Mouse (Mus musculus) thymus, adult 2 months (tissue): ENCODE data around the gene Washc1. TPM values are rescaled to one million over a fixed set of nuclear protein-coding genes. Genes with fewer than 3 reads are reported as not detected.

ENCODE experiments used
- DNase-seq: peaks from one replicate; pipeline ENCODE4 v3.0.0; 2021
- H3K27ac ChIP-seq: fragments of 200-500 bp; 2 replicates; pipeline ENCODE4 v1.5.1; 2012; ENCODE audit warnings: low read length, control low read depth; ENCODE audit not compliant: control insufficient read depth, insufficient read depth
- H3K27me3 ChIP-seq: fragments of 200-500 bp; 2 replicates; pipeline ENCODE4 v1.6.1; 2012; ENCODE audit warnings: mild to moderate bottlenecking, low read length, moderate library complexity, mixed read lengths; ENCODE audit not compliant: control insufficient read depth, insufficient read depth
- H3K36me3 ChIP-seq: fragments of 200-500 bp; 2 replicates; pipeline ENCODE4 v1.6.1; 2012; ENCODE audit warnings: mild to moderate bottlenecking, low read length, moderate library complexity; ENCODE audit not compliant: control insufficient read depth, insufficient read depth
- H3K4me1 ChIP-seq: fragments of 200-500 bp; replicated peaks from 2 replicates; pipeline ENCODE4 v1.6.1; 2012; ENCODE audit warnings: low read length; ENCODE audit not compliant: control insufficient read depth, insufficient read depth
- H3K4me3 ChIP-seq: fragments of 200-500 bp; 2 replicates; pipeline ENCODE4 v1.5.1; 2012; ENCODE audit warnings: mild to moderate bottlenecking, low read length, control low read depth, moderate library complexity; ENCODE audit not compliant: control insufficient read depth, insufficient read depth
- CTCF ChIP-seq: fragments of 200-500 bp; IDR thresholded peaks from 2 replicates; pipeline ENCODE4 v1.5.1; 2012; ENCODE audit warnings: mild to moderate bottlenecking, control low read depth, low read length, moderate library complexity, borderline replicate concordance; ENCODE audit not compliant: control insufficient read depth, poor library complexity, insufficient read depth; ENCODE audit errors: extremely low read depth
- POLR2A ChIP-seq: fragments of 200-500 bp; IDR thresholded peaks from 2 replicates; pipeline ENCODE4 v1.6.1; 2012; ENCODE audit warnings: mild to moderate bottlenecking, low read length, control low read depth, moderate library complexity; ENCODE audit not compliant: control insufficient read depth, poor library complexity, insufficient read depth; ENCODE audit errors: extremely low read depth
- WGBS: fragments of 180-500 bp; shearing (Covaris S2); methylation state at CpG from one replicate; pipeline ENCODE4 v1.1.7; 2018; 5-methylcytosine and 5-hydroxymethylcytosine counted together
- polyA plus RNA-seq: library from polyadenylated mRNA; depleted of rRNA; stranded (reverse); fragments of >200 nt; gene quantifications from 2 replicates; pipeline ENCODE4 v1.2.3, GENCODE M21; 2012

Gene Washc1
- polyA plus RNA-seq, 1 experiment, result 99.5 TPM

GRCm38 (mm10) chr17:66100566-66101379 lies 10.6 kb upstream of the Washc1 start:
- DNase-seq, result peak; percentile 20
- no peak for TF ChIP-seq POLR2A
- TF ChIP-seq CTCF, result no peak
- Histone ChIP-seq H3K36me3 (no peaks in the 10 kb centered on the region), H3K4me1 (peaks cover 11% of the 10 kb centered on the region), H3K27me3 (no peaks in the 10 kb centered on the region), H3K4me3 (peak overlapping the region; percentile 81), H3K27ac (peak overlapping the region; percentile 52)
- under 1% methylated on average over 41 of the region's 41 CpGs for WGBS

DNA sequence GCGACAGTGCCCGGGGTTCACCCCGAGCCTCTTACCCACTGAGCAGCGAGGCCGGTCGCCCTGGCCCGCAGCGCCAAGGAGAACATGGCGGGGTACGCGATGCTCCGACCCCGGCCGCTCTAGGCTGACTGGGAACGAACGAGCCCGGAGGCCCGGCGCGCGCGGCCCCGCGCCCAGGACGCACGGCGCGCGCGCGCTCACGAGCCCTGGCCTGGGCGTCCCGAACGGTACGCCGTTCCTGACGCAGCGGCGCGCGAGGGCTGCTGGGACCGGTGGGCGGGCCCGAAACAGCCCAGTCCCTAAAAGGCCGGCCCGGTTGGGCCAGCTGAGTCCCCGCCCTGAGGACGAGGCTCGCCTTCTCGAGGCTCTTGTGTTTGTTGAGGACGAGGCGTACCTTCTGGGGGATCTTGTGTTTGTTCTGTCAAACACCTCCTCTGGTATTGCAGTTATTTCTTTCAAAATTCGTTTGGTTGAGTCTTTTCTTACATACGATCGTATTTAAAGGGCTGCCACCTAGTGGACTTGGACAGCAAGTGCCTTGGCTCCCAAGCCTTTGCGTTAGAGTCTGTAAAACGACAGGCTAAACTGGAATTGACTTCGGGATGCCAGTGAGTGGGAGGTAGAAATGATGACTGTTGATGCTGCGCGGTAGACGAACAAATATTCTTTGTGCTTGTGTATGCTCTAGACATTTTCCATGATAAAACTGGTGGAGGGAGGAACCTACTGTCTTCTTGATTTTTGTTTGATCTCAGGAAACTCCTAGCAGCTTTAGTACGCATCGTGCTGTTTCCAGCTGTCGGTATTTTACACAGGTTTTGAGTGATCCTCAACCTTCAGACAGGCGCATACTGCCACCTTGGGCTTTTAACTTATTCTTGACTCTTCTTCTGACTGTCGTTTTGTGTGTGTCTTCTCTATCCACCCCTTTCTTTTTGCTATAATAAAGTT lies 9.7 kb upstream of the Washc1 start, which contains the start of gene Ndufv2:
Ndufv2 (minus strand) TSS at position 180 of the 951 bp plus-strand sequence.
- H3K4me3 ChIP-seq, result peak within 1 kb of the TSS; percentile 81
- peaks cover 11% of the 10 kb centered on the region for H3K4me1 ChIP-seq
- no peaks in the 10 kb centered on the region for H3K27me3 ChIP-seq
- H3K36me3 ChIP-seq, result no peaks in the 10 kb centered on the region
- TF ChIP-seq POLR2A (peak; percentile 94), CTCF (peak; percentile 83)
- DNase-seq, result peak; percentile 89
- under 1% methylated on average over 66 of the region's 67 CpGs for WGBS
- peak within 1 kb of the TSS; percentile 91 for H3K27ac ChIP-seq

DNA sequence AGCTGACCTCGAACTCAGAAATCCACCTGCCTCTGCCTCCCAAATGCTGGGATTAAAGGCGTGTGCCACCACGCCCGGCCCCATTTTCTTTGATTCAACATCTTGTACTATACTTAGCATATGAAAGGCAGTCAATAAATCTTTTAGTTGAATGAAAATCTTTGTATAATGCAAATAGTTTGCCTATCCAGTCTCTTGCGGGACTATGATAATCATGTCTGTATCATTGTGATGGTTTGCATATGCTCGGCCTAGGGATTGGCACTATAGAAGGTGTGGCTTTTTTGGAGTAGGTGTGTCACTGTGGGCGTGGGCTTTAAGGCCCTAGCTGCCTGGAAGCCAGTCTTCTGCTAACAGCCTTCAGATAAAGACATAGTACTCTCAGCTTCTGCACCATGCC lies 7.3 kb upstream of the Washc1 start:
- no peak for TF ChIP-seq CTCF
- TF ChIP-seq POLR2A, result no peak
- no peak for DNase-seq
- Histone ChIP-seq H3K27ac (no peak overlapping the region), H3K36me3 (no peaks in the 10 kb centered on the region), H3K4me1 (peaks cover 12% of the 10 kb centered on the region), H3K27me3 (no peaks in the 10 kb centered on the region), H3K4me3 (no peak overlapping the region)
- 94% methylated on average over 7 of the region's 7 CpGs for WGBS

DNA sequence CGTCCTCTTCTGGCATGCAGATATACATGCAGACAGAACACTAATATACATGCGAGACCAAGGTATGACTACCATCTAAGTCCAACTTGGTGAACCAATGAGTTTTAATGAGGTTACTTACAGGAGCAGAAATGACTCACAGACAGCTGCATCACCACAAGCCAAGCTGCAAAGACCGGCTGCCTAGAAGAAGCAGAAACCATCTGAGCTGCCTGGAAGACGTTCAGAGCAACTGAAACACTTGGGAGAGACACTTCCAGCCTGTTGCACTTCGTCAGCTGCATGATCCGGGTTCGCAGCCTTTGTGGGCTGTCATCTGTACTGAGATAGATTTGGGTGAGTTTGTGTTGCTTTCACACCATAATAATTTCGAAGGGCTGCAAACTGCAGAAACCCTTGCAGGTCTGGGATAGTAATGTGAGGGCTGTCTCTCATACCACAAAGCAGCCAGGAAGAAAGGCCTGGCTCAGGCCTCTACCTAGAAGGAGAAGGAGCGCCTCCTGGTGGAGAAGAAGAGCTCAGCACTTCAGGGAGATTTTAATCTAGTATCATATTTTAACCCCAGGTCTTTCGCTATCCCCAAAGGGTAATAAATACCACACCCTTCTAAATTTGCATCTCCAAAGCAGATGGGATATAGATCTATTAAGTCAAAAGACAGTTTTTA lies 4.6 kb upstream of the Washc1 start:
- DNase-seq, result peak; percentile 71

DNA sequence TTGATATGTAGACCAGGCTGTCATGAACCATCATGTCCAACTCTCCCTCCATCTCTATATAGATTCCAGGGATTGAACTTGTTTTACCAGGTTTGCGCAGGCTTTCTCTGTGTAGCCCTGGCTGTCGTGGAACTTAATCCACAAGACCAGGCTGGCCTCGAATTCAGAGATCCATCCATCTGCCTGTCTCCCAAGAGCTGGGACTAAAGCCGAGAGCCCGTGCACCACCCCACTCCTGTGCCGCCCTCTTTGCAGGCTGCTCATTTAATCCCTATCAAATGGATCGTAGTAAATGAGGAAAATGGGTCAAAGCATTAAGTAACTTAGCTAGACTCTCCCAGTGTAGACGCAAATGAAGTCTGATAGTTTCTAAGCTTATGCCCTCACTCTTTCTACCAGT lies 3.9 kb upstream of the Washc1 start:
- H3K36me3 ChIP-seq, result no peaks in the 10 kb centered on the region
- DNase-seq, result no peak
- WGBS, result 87% methylated on average over 8 of the region's 8 CpGs
- no peak for TF ChIP-seq POLR2A
- no peak for TF ChIP-seq CTCF
- H3K4me3 ChIP-seq, result no peak overlapping the region
- H3K4me1 ChIP-seq, result peaks cover 17% of the 10 kb centered on the region
- no peak overlapping the region for H3K27ac ChIP-seq
- no peaks in the 10 kb centered on the region for H3K27me3 ChIP-seq

More for the DNA sequence above, 4.6 kb upstream of the Washc1 start:
- TF ChIP-seq CTCF, result no peak
- no peak for TF ChIP-seq POLR2A
- Histone ChIP-seq H3K27me3 (no peaks in the 10 kb centered on the region), H3K36me3 (no peaks in the 10 kb centered on the region), H3K27ac (no peak overlapping the region), H3K4me1 (peaks cover 16% of the 10 kb centered on the region), H3K4me3 (no peak overlapping the region)
- WGBS, result 54% methylated on average over 10 of the region's 10 CpGs

- DNase-seq, result no peak
- 39% methylated on average over 4 of the region's 4 CpGs for WGBS
- TF ChIP-seq POLR2A (no peak), CTCF (no peak)
- Histone ChIP-seq H3K27ac (no peak overlapping the region), H3K4me1 (peaks cover 19% of the 10 kb centered on the region), H3K36me3 (no peaks in the 10 kb centered on the region), H3K4me3 (no peak overlapping the region), H3K27me3 (no peaks in the 10 kb centered on the region)
These were observed 3.1 kb upstream of the Washc1 start for GRCm38 (mm10) chr17:66108198-66108597.
